Mouse (Mus musculus) small intestine, adult 2 months (tissue): ENCODE data around the gene Ugt1a9.

ENCODE experiments used
- CTCF ChIP-seq: fragments of 200-500 bp; IDR thresholded peaks from 2 replicates; pipeline ENCODE4 v1.5.1; 2012; ENCODE audit warnings: low read depth, mild to moderate bottlenecking, control low read depth, inconsistent platforms, low read length, moderate library complexity, mixed read lengths; ENCODE audit not compliant: insufficient replicate concordance, insufficient read length; ENCODE audit errors: extremely low read depth
- POLR2A ChIP-seq: fragments of 200-500 bp; IDR thresholded peaks from 2 replicates; pipeline ENCODE4 v1.6.1; 2012; ENCODE audit warnings: low read depth, mild to moderate bottlenecking, control low read depth, inconsistent platforms, low read length, moderate library complexity

- no peak for TF ChIP-seq CTCF
- TF ChIP-seq POLR2A: no peak
Measured at GRCm38 (mm10) chr1:88105656-88106055, 35.1 kb downstream of the Ugt1a9 start.
